Mouse (Mus musculus) liver, embryonic 14.5 days (tissue): Measurements from ENCODE around the gene Ereg.

Experiments used
- CTCF ChIP-seq: IDR thresholded peaks from 2 replicates; pipeline ENCODE4 v1.5.1; 2016; ENCODE audit warnings: antibody characterized with exemption, low read depth, control low read depth
- EP300 ChIP-seq: IDR thresholded peaks from 2 replicates; pipeline ENCODE4 v1.6.1; 2016; ENCODE audit warnings: antibody characterized with exemption, low read depth

DNA sequence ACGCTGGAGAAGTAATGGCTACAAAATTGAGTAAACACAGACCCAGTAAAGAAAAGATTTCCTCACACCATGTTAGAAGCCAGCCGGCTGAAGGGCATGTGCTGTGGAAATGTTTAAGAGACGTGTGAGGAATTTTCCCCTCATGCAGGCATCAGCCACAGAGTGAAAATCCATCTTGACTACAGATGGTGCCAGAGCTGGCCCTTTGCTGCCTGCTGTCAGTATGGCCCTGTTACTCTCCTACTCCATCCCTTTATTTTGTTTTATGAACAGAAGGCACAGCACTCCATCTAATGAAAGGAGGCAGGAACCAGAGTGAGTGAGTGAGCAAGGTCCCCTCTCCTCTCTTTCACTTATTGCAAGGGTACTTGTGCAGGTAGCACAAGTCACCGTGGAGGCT lies 2.1 kb upstream of the Ereg start:
- no peak for TF ChIP-seq CTCF
- TF ChIP-seq EP300, result no peak
